Mouse (Mus musculus): ENCODE measurements around the gene Rhox3f. TPM values are rescaled to one million over a fixed set of nuclear protein-coding genes. Genes with fewer than 3 reads are reported as not detected.
"Not testable (repeated sequence)": the region's sequence is repeated elsewhere in the genome, so short reads cannot be mapped to it uniquely, and the experiment has no call there.

The Rhox3f gene
- not detected in 2 replicates for polyA plus RNA-seq (2015; fragmentation: Nextera tagmentation; extraction: Ambion mirVana)

DNA sequence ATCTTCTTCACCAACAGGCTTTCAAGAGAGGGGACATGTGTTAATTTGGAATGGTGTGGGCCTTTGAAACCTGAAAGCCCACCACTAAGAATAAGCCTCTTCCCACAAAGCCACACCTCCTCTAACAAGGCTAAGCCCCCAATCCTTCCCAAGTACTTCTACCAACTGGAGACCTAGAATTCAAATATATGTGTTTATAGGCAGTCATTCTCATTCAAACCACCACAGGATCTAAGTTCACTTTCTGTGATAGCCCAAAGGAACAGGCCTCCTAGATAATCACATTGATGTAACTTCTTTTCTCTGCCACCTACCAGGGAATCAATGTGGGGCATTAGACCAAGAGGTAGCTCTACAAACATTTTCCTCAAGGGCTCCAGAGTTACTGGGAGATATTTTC, at the start of gene Rhox3f:
TSS of gene Rhox3f (plus strand) at position 301 of the 400 bp plus-strand sequence.
- H3K4me2 ChIP-seq; H3K4me1 ChIP-seq; H3K9me3 ChIP-seq; H3K4me3 ChIP-seq; H3K27me3 ChIP-seq (replicated peaks); H3K9ac ChIP-seq; ATAC-seq (replicated peaks); H3K27ac ChIP-seq; H3K36me3 ChIP-seq (replicated peaks): not testable (repeated sequence)

DNA sequence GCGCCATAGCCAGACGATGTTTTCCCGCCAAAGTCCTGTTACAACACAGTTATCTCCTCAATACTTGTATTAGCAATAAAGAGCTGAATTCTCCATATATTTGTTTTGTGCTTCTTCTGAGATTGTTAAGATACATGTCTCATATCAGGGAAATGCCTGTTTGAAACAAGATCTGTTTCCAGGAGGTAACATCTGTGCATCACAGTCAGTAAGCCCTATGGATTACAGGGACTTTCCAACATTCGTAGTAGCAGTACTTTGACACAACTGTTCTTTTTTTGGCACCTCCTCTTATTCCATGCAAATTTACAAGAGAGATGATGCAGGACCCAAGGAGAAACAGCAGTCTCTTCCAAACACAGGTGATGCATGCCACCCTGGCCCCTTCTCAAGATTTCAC, 39.1 kb upstream of the Rhox3f start, which contains the start of gene Rhox3e:
TSS of gene Rhox3e (plus strand) at position 301 of the 400 bp plus-strand sequence.
- H3K27ac ChIP-seq; ATAC-seq (replicated peaks); H3K36me3 ChIP-seq (replicated peaks); H3K9ac ChIP-seq; H3K4me1 ChIP-seq; H3K9me3 ChIP-seq; H3K4me2 ChIP-seq; H3K4me3 ChIP-seq; H3K27me3 ChIP-seq (replicated peaks): not testable (repeated sequence)
- no CpG with 5 or more reads among the region's 4 CpGs for WGBS

DNA sequence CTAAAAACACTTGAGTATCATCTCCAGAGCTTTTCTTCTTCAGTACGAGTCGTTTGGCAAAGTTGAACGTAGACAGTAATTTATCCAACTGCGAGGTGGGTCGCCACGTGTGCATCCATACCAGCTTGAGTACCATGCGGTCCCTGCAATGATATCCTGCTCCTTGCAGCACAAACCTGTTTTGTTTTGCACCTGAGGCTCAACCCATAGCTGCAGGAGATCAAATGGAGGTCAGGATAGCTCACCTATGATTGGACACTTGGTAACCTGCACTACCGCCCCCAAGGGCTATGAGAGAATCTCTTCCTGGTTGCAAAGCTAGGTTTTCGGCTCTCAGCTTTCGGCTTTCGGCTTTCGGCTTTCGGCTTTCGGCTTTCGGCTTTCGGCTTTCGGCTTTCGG, 23.7 kb upstream of the Rhox3f start, which contains the start of gene Rhox4e:
TSS of gene Rhox4e (plus strand) at position 301 of the 400 bp plus-strand sequence.
- 99% methylated on average over 9 of the region's 18 CpGs for WGBS
- H3K4me2 ChIP-seq; ATAC-seq (replicated peaks); H3K36me3 ChIP-seq (replicated peaks); H3K4me1 ChIP-seq; H3K9ac ChIP-seq; H3K4me3 ChIP-seq; H3K9me3 ChIP-seq; H3K27ac ChIP-seq; H3K27me3 ChIP-seq (replicated peaks): not testable (repeated sequence)

DNA sequence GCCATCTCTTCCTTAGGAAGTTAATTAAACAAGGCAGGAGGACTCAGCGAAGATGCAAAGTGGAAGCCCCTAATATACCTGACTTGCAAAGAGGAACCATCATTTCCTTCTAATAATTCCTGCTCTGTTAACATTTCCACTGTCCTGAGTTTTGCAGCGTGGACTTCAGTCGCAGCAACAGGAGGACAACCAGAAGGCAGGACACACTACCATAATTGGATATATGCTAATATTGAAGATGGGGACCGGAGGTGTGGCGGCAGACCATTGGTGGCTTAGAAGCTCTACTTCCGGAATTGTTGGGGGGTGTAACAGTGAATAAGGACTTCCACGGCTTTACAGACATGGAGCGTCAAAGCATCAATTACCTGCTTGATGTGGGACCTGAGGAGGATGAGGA, 9.7 kb upstream of the Rhox3f start, which contains the start of gene Rhox2f:
TSS of gene Rhox2f (plus strand) at position 301 of the 400 bp plus-strand sequence.
- H3K4me3 ChIP-seq; ATAC-seq (replicated peaks); H3K9me3 ChIP-seq; H3K9ac ChIP-seq; H3K4me1 ChIP-seq; H3K36me3 ChIP-seq (replicated peaks); H3K4me2 ChIP-seq; H3K27me3 ChIP-seq (replicated peaks); H3K27ac ChIP-seq: not testable (repeated sequence)
- 90% methylated on average over 8 of the region's 8 CpGs for WGBS

DNA sequence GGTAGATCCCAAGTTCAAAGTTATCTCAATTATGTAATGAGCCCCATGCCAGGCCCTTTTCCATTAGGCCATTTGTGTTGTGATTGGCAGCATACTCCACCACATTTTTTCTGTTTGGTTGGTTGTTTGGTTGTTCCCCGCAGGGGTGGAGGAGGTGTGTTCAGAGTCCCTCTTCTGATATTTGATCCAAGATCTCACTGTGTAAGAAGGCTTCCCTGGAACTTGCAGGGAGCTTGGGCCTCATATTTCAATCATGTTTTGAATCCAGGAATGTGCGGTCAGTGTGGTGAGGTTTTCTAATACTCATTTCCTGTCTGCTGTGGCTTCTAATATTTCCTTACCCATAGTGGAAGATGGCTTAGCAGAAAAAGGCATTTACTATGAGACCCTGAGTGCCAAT, 8.2 kb upstream of the Rhox3f start:
- H3K27ac ChIP-seq; H3K4me3 ChIP-seq; H3K9ac ChIP-seq; H3K9me3 ChIP-seq; H3K36me3 ChIP-seq (replicated peaks); ATAC-seq (replicated peaks); H3K4me2 ChIP-seq; H3K4me1 ChIP-seq; H3K27me3 ChIP-seq (replicated peaks): not testable (repeated sequence)
- 74% methylated on average over 2 of the region's 2 CpGs for WGBS

DNA sequence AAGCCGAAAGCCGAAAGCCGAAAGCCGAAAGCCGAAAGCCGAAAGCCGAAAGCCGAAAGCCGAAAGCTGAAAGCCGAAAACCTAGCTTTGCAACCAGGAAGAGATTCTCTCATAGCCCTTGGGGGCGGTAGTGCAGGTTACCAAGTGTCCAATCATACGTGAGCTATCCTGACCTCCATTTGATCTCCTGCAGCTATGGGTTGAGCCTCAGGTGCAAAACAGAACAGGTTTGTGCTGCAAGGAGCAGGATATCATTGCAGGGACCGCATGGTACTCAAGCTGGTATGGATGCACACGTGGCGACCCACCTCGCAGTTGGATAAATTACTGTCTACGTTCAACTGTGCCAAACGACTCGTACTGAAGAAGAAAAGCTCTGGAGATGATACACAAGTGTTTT, 26.8 kb downstream of the Rhox3f start, which contains the start of gene Rhox4f:
TSS of gene Rhox4f (minus strand) at position 101 of the 400 bp plus-strand sequence.
- not testable (repeated sequence) for H3K36me3 ChIP-seq (replicated peaks); ATAC-seq (replicated peaks)

DNA sequence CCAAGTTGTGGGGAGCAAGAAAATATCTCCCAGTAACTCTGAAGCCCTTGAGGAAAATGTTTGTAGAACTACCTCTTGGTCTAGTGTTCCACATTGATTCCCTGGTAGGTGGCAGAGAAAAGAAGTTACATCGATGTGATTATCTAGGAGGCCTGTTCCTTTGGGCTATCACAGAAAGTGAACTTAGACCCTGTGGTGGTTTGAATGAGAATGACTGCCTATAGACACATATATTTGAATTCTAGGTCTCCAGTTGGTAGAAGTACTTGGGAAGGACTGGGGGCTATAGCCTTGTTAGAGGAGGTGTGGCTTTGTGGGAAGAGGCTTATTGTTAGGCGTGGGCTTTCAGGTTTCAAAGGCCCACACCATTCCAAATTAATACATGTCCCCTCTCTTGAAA, 47.7 kb downstream of the Rhox3f start, which contains the start of gene Rhox3g:
TSS of gene Rhox3g (minus strand) at position 101 of the 400 bp plus-strand sequence.
- not testable (repeated sequence) for H3K9me3 ChIP-seq; H3K27me3 ChIP-seq (replicated peaks); H3K4me1 ChIP-seq; H3K27ac ChIP-seq; H3K4me2 ChIP-seq; ATAC-seq (replicated peaks); H3K9ac ChIP-seq; H3K4me3 ChIP-seq; H3K36me3 ChIP-seq (replicated peaks)
- WGBS: 92% methylated on average over 2 of the region's 2 CpGs

More for the DNA sequence above, 26.8 kb downstream of the Rhox3f start, which contains the start of gene Rhox4f:
- WGBS: 97% methylated on average over 16 of the region's 19 CpGs
- not testable (repeated sequence) for H3K27ac ChIP-seq; H3K4me1 ChIP-seq; H3K27me3 ChIP-seq (replicated peaks); H3K4me2 ChIP-seq; H3K9me3 ChIP-seq; H3K9ac ChIP-seq; H3K4me3 ChIP-seq

Other genes with a start within 250 kb of the Rhox3f start
- not detected in 2 replicates for gene Rhox3a2, start 201.0 kb upstream of the Rhox3f start, polyA plus RNA-seq (2015; fragmentation: Nextera tagmentation; extraction: Ambion mirVana)
- not detected in 2 replicates for gene Rhox4a2, start 190.1 kb upstream of the Rhox3f start, polyA plus RNA-seq (2015; fragmentation: Nextera tagmentation; extraction: Ambion mirVana)
- not detected in 2 replicates for gene Rhox2b, start 168.9 kb upstream of the Rhox3f start, polyA plus RNA-seq (2015; fragmentation: Nextera tagmentation; extraction: Ambion mirVana)
- gene Rhox4b, start 148.5 kb upstream of the Rhox3f start, polyA plus RNA-seq (2015; fragmentation: Nextera tagmentation; extraction: Ambion mirVana): not detected in 2 replicates
- not detected in 2 replicates for gene Rhox2c, start 127.3 kb upstream of the Rhox3f start, polyA plus RNA-seq (2015; fragmentation: Nextera tagmentation; extraction: Ambion mirVana)
- not detected in 2 replicates for gene Rhox3c, start 122.4 kb upstream of the Rhox3f start, polyA plus RNA-seq (2015; fragmentation: Nextera tagmentation; extraction: Ambion mirVana)
- not detected in 2 replicates for gene Rhox4c, start 100.7 kb upstream of the Rhox3f start, polyA plus RNA-seq (2015; fragmentation: Nextera tagmentation; extraction: Ambion mirVana)
- not detected in 2 replicates for gene Rhox2d, start 87.6 kb upstream of the Rhox3f start, polyA plus RNA-seq (2015; fragmentation: Nextera tagmentation; extraction: Ambion mirVana)
- gene Rhox4d, start 66.6 kb upstream of the Rhox3f start, polyA plus RNA-seq (2015; fragmentation: Nextera tagmentation; extraction: Ambion mirVana): not detected in 2 replicates
- not detected in 2 replicates for gene Rhox2e, start 50.5 kb upstream of the Rhox3f start, polyA plus RNA-seq (2015; fragmentation: Nextera tagmentation; extraction: Ambion mirVana)
- gene Rhox3e, start 39.0 kb upstream of the Rhox3f start, polyA plus RNA-seq (2015; fragmentation: Nextera tagmentation; extraction: Ambion mirVana): not detected in 2 replicates
- gene Rhox4e, start 23.6 kb upstream of the Rhox3f start, polyA plus RNA-seq (2015; fragmentation: Nextera tagmentation; extraction: Ambion mirVana): not detected in 2 replicates
- gene Rhox2f, start 9.6 kb upstream of the Rhox3f start, polyA plus RNA-seq (2015; fragmentation: Nextera tagmentation; extraction: Ambion mirVana): not detected in 2 replicates
- not detected in 2 replicates for gene Rhox4f, start 26.7 kb downstream of the Rhox3f start, polyA plus RNA-seq (2015; fragmentation: Nextera tagmentation; extraction: Ambion mirVana)
- not detected in 2 replicates for gene Rhox3g, start 47.6 kb downstream of the Rhox3f start, polyA plus RNA-seq (2015; fragmentation: Nextera tagmentation; extraction: Ambion mirVana)
- not detected in 2 replicates for gene Rhox2g, start 62.5 kb downstream of the Rhox3f start, polyA plus RNA-seq (2015; fragmentation: Nextera tagmentation; extraction: Ambion mirVana)
- not detected in 2 replicates for gene Rhox4g, start 70.3 kb downstream of the Rhox3f start, polyA plus RNA-seq (2015; fragmentation: Nextera tagmentation; extraction: Ambion mirVana)
- gene Rhox3h, start 87.8 kb downstream of the Rhox3f start, polyA plus RNA-seq (2015; fragmentation: Nextera tagmentation; extraction: Ambion mirVana): not detected in 2 replicates
- gene Rhox2h, start 92.3 kb downstream of the Rhox3f start, polyA plus RNA-seq (2015; fragmentation: Nextera tagmentation; extraction: Ambion mirVana): not detected in 2 replicates
- 0.47 and 0.76 TPM in 2 replicates for gene Rhox5, start 223.8 kb downstream of the Rhox3f start, polyA plus RNA-seq (2015; fragmentation: Nextera tagmentation; extraction: Ambion mirVana)
- gene Rhox6, start 245.9 kb downstream of the Rhox3f start, polyA plus RNA-seq (2015; fragmentation: Nextera tagmentation; extraction: Ambion mirVana): not detected in 2 replicates

Measured in midbrain, embryonic 15.5 days (tissue).